Comparison of ENCODE assay signal across 7 mouse cellular contexts in the genomic region with DNA sequence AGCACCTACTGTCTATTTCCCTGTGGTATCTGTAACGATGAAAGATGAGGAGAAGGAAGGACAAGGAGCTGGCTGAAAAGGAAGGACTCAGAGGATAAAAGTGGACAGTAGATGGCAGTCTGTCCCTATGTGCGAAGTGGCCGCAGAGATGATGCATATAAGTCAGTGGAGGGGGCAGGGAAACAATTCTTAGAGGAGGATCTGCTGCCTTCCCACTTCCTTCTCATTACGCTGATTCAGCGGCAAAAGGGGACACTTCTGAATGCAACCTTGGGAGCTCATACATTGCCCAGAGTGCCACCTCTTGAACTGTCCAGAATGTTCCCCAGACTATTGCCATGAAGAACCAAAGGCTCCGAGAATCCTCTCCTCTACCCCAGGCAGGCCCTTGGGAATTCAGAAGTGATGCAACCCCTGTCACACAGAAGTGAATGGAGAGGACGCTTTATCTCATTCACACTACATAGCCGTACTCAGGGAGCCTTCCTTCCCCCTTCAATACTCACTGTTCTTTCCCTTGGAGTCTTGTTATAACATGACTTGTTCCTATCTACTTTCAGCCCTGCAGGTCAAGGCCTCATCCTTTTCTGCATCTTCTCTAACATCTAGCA. TPM values are rescaled to one million over a fixed set of nuclear protein-coding genes. Genes with fewer than 3 reads are reported as not detected.
DNase-seq lines count a peak whose midpoint lies in the region; ATAC-seq and TF ChIP-seq lines count a peak whose summit lies in the region.

No protein-coding gene starts in this region.

- no peak overlapping the region for H3K9ac ChIP-seq in liver, postnatal 0 days (replicated peaks)
- H3K9ac ChIP-seq in hindbrain, embryonic 14.5 days: no peak overlapping the region
- H3K9ac ChIP-seq in midbrain, embryonic 16.5 days (ENCODE audit: low read depth, low read length): no peak overlapping the region
- H3K9ac ChIP-seq in forebrain, embryonic 12.5 days: no peak overlapping the region

- no peaks in the 10 kb centered on the region for H3K36me3 ChIP-seq in liver, postnatal 0 days (replicated peaks; ENCODE audit: insufficient read depth, low read length)
- no peaks in the 10 kb centered on the region for H3K36me3 ChIP-seq in hindbrain, embryonic 14.5 days (replicated peaks; ENCODE audit: control insufficient read depth, insufficient read depth)
- H3K36me3 ChIP-seq in midbrain, embryonic 16.5 days (ENCODE audit: control insufficient read depth, insufficient read depth, low read length): no peaks in the 10 kb centered on the region
- no peaks in the 10 kb centered on the region for H3K36me3 ChIP-seq in forebrain, embryonic 12.5 days (replicated peaks)

- H3K4me2 ChIP-seq in liver, postnatal 0 days (ENCODE audit: low read depth, low read length): no peak overlapping the region
- H3K4me2 ChIP-seq in hindbrain, embryonic 14.5 days (replicated peaks): no peak overlapping the region
- H3K4me2 ChIP-seq in midbrain, embryonic 16.5 days (ENCODE audit: low read length): no peak overlapping the region
- no peak overlapping the region for H3K4me2 ChIP-seq in forebrain, embryonic 12.5 days

- peak; percentile 68 for TF ChIP-seq CTCF in liver, postnatal 0 days (IDR thresholded peaks at IDR 0.05; ENCODE audit: low read depth)

- no peaks in the 10 kb centered on the region for H3K4me1 ChIP-seq in liver, postnatal 0 days (ENCODE audit: insufficient read depth)
- no peaks in the 10 kb centered on the region for H3K4me1 ChIP-seq in hindbrain, embryonic 14.5 days (replicated peaks; ENCODE audit: control insufficient read depth, insufficient read depth, low read length)
- no peaks in the 10 kb centered on the region for H3K4me1 ChIP-seq in midbrain, embryonic 16.5 days (ENCODE audit: control insufficient read depth, insufficient read depth, low read length)
- no peaks in the 10 kb centered on the region for H3K4me1 ChIP-seq in forebrain, embryonic 12.5 days

- H3K4me3 ChIP-seq in liver, postnatal 0 days (ENCODE audit: low read depth, low read length): no peak overlapping the region
- no peak overlapping the region for H3K4me3 ChIP-seq in hindbrain, embryonic 14.5 days (replicated peaks; ENCODE audit: low read length)
- no peak overlapping the region for H3K4me3 ChIP-seq in midbrain, embryonic 16.5 days (ENCODE audit: low read depth, low read length)
- no peak overlapping the region for H3K4me3 ChIP-seq in forebrain, embryonic 12.5 days (replicated peaks)

- 33% methylated on average over 8 of the region's 8 CpGs for WGBS in liver, postnatal 0 days (ENCODE audit: insufficient replicate concordance)
- WGBS in hindbrain, embryonic 14.5 days: 44% methylated on average over 8 of the region's 8 CpGs
- 34% methylated on average over 8 of the region's 8 CpGs for WGBS in midbrain, embryonic 16.5 days
- WGBS in forebrain, embryonic 12.5 days: 48% methylated on average over 8 of the region's 8 CpGs

- ATAC-seq in liver, postnatal 0 days: no peak
- peak; percentile 24; the same call in 1 of the 2 replicates for ATAC-seq in hindbrain, embryonic 14.5 days (ENCODE audit: low FRiP score)
- ATAC-seq in midbrain, embryonic 16.5 days: 0 out of 2 replicates have a peak, but pooled peaks have one; percentile 66
- ATAC-seq in forebrain, embryonic 12.5 days (ENCODE audit: low FRiP score): no peak

- H3K27ac ChIP-seq in liver, postnatal 0 days (ENCODE audit: low read depth): no peak overlapping the region
- no peak overlapping the region for H3K27ac ChIP-seq in hindbrain, embryonic 14.5 days
- no peak overlapping the region for H3K27ac ChIP-seq in midbrain, embryonic 16.5 days (ENCODE audit: low read length)
- no peak overlapping the region for H3K27ac ChIP-seq in forebrain, embryonic 12.5 days

- H3K27me3 ChIP-seq in liver, postnatal 0 days (ENCODE audit: insufficient read depth, low read length): no peaks in the 10 kb centered on the region
- no peaks in the 10 kb centered on the region for H3K27me3 ChIP-seq in hindbrain, embryonic 14.5 days (ENCODE audit: control insufficient read depth, insufficient read depth, low read length)
- H3K27me3 ChIP-seq in midbrain, embryonic 16.5 days (ENCODE audit: control insufficient read depth, insufficient read depth, low read depth, low read length): no peaks in the 10 kb centered on the region
- peaks cover 18% of the 10 kb centered on the region for H3K27me3 ChIP-seq in forebrain, embryonic 12.5 days

- no peak for TF ChIP-seq EP300 in liver, postnatal 0 days (IDR thresholded peaks at IDR 0.05; ENCODE audit: low read depth)

- no peaks in the 10 kb centered on the region for H3K9me3 ChIP-seq in liver, postnatal 0 days (ENCODE audit: low read length)
- peaks cover 6% of the 10 kb centered on the region; the same call in 1 of the 2 replicates for H3K9me3 ChIP-seq in hindbrain, embryonic 14.5 days (ENCODE audit: control insufficient read depth, low read length)
- H3K9me3 ChIP-seq in midbrain, embryonic 16.5 days (replicated peaks; ENCODE audit: control insufficient read depth, low read length, poor library complexity, severe bottlenecking): peaks cover 3% of the 10 kb centered on the region; the same call in 1 of the 2 replicates
- peaks cover 8% of the 10 kb centered on the region; the same call in 1 of the 2 replicates for H3K9me3 ChIP-seq in forebrain, embryonic 12.5 days

- DNase-seq in liver, postnatal 0 days: no peak
- DNase-seq in liver: no peak
- peak; percentile 66 to 81 for DNase-seq in cerebellum, postnatal 14 days
- DNase-seq in hindbrain, embryonic 14.5 days (ENCODE audit: low spot score): peak; percentile 73
- no peak for DNase-seq in gastrocnemius, postnatal 10 days

RNA-seq across cellular contexts. Expression of a gene that starts 12.2 kb away (rescaled TPM):
- polyA plus RNA-seq in liver, postnatal 0 days (2015; fragmentation: Nextera tagmentation; extraction: Ambion mirVana): 0.33 and 0.49 TPM in 2 replicates
- polyA plus RNA-seq in hindbrain, embryonic 14.5 days (2014; fragmentation: Nextera tagmentation; extraction: Ambion mirVana): 3.0 and 3.4 TPM in 2 replicates
- 1.0 and 1.8 TPM in 2 replicates for polyA plus RNA-seq in midbrain, embryonic 16.5 days (2015; fragmentation: Nextera tagmentation; extraction: Ambion mirVana)
- total RNA-seq in gastrocnemius, postnatal 10 days (2021): 1 to 10 TPM; 2.1 to 2.9 TPM
- polyA plus RNA-seq in forebrain, embryonic 12.5 days (2016; fragmentation: Nextera tagmentation; extraction: Ambion mirVana): 2.8 and 3.2 TPM in 2 replicates

Comparison
In these comparisons a context has a peak if more than half of its experiments do, and no peak if none do; other contexts are left out.
1. ATAC-seq: peak in hindbrain, embryonic 14.5 days (single experiment) and midbrain, embryonic 16.5 days (single experiment); none in liver, postnatal 0 days (single experiment) and forebrain, embryonic 12.5 days (single experiment).
2. DNase-seq: peak in cerebellum, postnatal 14 days (2 of 2) and hindbrain, embryonic 14.5 days (single experiment); none in liver, postnatal 0 days (single experiment), liver (single experiment) and gastrocnemius, postnatal 10 days (single experiment).